Mouse (Mus musculus): Measurements from ENCODE around the gene Edrf1. TPM values are rescaled to one million over a fixed set of nuclear protein-coding genes. Genes with fewer than 3 reads are reported as not detected.

Edrf1 gene
- total RNA-seq (2021) (10 to 100 TPM; 15.4 to 18.3 TPM), polyA plus RNA-seq (2012; rRNA removed) (3.7 and 5.7 TPM in 2 replicates)
- long read RNA-seq, full-length matches to known transcripts: 4 of 6 reads
- long read RNA-seq, partial matches to known transcripts: 0 of 6 reads
- long read RNA-seq, other reads (novel, unspliced or antisense): 2 of 6 reads

DNA sequence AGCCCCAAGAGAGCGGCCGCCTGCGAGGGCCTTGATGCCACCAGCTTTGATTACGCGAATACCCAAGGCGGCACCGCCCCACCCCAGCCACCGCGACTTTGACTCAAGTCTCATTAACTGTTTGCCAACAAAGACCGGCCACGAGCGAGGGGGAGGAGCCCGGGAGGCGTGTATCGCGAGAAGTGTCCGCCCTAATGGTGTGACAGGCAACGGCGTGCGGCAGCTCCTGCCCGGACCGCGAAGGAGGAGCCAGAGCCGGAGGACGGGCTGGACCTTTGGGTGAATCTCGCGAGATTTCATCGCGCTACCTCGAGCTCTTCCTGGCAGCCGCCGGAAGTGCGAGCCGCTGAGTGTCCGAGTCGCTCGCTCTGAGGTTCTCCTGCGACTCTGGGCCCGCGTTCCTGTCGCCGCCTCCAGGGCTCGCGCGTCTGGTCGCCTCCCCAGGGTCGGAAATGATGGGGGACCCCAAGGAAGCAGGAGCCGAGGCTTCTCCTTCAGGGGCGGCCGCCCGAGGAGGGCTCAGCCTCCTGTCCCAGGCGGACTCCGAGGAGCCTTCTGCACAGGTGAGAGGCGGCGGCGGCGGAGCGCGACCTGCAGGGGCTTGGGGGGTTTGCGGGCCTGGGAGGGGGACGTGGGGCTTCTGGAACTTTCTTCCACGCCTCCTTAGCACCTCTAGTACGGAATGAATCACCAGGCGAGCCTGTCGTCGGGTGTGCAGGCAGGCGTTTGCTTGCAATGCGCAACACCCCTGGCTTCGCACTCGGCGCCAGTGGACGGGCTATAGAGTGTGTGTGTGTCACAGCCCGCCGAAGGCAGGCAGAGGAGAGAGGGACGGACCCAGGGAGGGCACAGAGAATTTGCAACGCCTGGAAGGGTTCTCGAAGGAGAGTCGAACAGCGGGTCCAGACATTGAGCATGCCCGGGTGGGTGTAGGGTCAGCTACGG lies at the start of gene Edrf1:
Gene Edrf1 (plus strand): TSS at position 183 of the 945 bp plus-strand sequence.
- DNase-seq: peak; percentile 99

GRCm38 (mm10) chr7:133591750-133592149 lies 45.6 kb upstream of the Edrf1 start:
- no peak for DNase-seq

- DNase-seq: no peak
Observed at GRCm38 (mm10) chr7:133600558-133600957, 36.8 kb upstream of the Edrf1 start.

DNA sequence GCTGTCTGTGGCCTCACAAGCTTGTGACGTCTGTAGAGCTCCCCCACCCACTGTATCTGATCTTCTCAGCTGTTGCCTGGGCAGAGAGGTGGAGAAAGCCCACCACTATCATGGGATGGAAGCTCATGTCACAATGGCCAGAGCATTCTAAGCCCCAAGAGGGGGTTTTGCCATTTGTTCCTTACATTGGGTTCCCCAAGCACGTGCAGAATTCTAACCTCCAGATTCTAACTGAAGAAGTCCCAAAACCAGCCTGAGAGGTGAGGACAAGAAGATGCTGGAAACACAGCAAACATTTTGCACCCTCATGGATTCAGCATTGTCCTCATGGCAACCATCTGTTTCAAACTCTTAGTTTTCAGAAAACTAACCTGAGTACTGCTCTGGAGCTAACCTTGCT lies 35.3 kb upstream of the Edrf1 start, which contains the start of gene Tex36:
Gene Tex36 (minus strand): TSS at position 101 of the 400 bp plus-strand sequence.
- DNase-seq: no peak

DNA sequence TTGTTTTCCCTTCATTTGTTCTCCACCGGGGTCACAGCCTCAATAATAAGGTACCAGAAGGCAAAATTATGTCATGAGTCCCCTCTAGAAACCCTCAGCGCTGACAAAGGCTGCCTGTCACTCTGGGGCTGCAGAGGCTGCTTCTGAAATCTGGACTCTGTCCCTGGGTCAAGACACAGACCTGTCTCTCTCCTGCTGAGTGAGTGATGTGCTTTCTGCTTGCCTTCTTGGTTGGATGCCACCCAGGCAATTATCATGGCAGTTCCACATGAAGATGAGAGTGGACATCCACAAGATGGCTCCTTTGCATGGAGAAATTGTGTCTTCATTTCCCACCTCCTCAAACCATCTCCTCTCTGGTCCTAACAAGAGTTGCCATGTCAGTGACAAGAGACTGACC lies 34.2 kb upstream of the Edrf1 start:
- no peak for DNase-seq

GRCm38 (mm10) chr7:133604427-133605081 lies 32.8 kb upstream of the Edrf1 start:
- no peak for DNase-seq

- DNase-seq: no peak
Observed at GRCm38 (mm10) chr7:133607331-133607730, 30.0 kb upstream of the Edrf1 start.

DNA sequence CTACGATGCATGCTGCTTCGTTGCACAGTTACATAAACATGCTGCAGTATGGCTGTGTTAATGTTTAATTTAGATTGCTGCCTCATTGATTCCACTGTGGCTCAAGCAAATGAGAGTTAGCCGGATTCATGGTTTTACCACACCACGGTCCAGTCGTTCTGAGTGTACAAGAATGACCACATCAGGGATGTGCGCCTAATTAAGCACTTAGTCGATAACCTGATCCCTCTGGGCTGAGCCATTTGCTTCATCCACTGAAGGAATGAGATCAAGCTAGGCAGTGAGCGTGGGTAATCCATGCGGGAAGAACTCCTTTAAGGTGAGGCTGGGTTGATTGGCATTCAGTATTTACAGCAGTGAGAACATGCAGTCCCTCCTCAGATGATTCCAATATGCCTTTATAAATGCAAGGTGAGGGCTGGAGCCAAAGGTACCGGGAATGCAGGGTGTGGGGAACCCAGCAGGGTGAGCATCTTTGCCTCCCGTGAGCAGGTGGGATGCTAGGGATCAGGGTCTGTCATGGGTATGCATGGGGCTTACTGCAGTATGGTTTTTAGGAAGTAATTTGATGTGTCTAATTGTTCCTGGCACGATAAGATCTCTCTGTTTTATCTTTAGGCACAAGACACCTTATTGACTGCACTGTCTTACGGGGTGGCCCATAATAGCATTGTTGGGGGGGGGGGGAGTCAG lies 29.3 kb upstream of the Edrf1 start:
- no peak for DNase-seq

DNA sequence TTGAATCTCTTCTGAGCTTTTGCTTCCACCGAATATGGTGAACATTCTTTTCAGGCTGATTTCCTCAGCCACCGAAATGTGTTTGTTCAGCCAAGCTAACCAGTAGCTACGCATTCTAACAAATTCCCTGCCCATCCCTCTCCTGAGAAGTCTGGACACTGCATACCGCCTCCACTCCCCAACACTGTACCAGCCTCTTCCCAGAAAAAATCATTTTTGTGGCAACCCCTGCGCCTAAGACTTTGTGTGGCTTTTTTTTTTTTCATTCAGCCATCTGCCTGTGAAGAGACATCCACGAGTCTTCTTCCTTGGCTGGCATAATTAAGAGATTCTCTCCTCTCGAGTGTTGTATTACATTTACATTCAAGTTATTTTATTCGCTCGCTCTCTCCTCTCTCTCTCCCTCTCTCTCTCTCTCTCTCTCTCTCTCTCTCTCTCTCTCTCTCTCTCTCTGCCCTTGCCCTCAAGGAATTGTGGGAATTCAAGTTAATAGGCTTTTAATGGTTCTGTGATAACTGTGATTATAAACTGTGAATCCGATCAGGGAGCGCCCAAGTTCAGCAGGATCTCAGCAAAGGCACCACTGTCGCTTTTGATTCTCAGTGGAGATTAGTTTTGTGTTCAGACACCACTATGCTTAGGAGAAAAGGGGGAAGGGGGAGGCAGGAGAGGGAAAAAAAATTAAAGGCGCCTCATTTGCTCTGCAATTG lies 28.6 kb upstream of the Edrf1 start:
- no peak for DNase-seq

GRCm38 (mm10) chr7:133609585-133609984 lies 27.8 kb upstream of the Edrf1 start:
- DNase-seq: no peak

GRCm38 (mm10) chr7:133612981-133613380 lies 24.4 kb upstream of the Edrf1 start:
- no peak for DNase-seq

DNA sequence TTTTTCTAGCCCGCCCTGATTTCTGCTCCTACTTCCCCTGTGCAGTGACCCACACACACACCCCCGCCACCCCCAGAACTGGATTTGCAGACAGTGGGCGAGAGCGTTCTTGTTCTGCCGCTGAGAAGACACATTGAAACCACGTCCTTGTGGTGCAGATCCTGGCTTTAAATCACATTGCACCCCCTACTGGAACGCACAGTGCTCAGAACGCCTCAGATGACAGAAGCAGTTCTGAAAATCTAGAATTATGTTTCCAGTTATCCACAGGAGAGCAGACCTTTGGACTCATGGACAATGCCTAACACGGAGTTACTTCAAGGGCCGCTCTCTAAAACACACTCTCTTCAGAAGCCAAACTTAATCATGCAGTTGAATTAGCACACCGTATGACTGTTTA lies 16.6 kb upstream of the Edrf1 start:
- DNase-seq: peak; percentile 22

DNA sequence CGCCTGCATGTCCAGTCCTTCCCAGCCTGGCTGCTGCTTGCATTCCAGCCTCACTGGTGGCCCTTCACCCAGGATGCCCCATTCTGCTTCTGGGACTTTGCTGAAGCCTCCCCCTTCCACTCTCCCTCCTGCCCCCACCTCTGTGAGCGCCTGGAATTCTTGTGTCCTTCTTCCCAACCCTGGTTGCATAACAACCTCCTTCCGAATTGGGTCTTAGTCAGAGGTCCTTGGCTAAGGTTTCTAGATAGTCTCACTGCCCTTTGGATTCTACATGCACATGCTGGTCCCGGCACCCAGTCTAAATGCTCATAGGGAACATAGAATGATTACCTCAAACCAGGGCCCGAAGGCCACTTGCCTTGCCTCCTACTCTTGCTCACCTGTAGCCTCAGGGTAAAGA lies 14.1 kb upstream of the Edrf1 start:
- peak; percentile 58 for DNase-seq

DNA sequence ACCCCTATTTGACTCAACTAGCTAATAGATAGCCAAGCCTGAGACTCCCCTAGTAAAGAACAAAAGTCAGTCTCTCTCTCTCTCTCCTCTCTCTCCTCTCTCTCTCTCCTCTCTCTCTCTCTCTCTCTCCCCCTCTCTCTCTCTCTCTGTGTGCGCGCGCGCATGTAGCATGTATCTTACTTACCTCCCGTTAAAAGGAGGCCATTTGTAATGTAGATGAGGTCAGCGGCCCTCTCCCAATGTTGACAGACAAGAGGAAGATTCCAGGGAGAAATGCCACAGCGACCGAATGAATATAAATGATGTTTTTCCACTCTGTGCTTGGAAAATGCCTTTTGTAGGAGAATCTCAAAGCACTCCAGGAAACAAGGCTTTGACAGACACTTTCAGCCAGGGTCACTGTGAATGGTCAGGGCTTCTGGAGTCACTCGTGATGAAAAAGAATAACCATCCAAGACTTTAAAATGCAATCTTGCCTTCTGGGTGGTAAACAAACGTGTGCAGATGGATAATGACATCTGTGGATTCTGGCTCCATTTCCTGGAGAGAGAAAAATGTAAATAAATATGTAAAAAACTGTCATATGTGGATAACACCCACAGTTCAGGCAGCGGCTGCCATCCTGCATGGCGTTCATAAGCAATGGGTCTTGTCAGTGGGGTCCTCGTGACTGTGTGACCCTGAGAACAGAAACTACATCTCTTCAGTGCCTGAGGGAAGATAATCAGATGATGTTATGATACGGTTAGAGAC lies 10.0 kb upstream of the Edrf1 start:
- no peak for DNase-seq

DNA sequence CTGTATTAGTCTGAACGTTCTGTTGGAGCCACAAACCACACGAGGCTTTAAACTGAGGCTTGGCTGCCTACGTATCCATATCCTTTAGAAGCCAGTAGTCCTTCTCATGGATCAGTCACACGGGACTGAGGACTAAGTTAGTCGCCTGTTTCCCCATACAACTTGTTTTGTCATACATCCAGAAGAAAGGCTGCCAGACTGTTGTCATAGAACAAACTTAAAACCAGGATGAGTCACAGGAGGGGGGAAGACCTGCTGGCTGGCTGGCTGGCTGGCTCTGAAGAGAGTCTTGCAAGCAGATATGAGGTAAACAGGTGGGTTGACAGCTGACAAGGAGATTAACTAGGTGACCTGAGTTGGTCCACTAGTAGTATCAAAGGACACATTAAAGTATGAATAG lies 6.5 kb upstream of the Edrf1 start:
- peak; percentile 63 for DNase-seq

GRCm38 (mm10) chr7:133632476-133632875 lies 4.9 kb upstream of the Edrf1 start:
- peak; percentile 48 for DNase-seq

- no peak for DNase-seq
Observed at GRCm38 (mm10) chr7:133634932-133635650, 2.3 kb upstream of the Edrf1 start.

DNA sequence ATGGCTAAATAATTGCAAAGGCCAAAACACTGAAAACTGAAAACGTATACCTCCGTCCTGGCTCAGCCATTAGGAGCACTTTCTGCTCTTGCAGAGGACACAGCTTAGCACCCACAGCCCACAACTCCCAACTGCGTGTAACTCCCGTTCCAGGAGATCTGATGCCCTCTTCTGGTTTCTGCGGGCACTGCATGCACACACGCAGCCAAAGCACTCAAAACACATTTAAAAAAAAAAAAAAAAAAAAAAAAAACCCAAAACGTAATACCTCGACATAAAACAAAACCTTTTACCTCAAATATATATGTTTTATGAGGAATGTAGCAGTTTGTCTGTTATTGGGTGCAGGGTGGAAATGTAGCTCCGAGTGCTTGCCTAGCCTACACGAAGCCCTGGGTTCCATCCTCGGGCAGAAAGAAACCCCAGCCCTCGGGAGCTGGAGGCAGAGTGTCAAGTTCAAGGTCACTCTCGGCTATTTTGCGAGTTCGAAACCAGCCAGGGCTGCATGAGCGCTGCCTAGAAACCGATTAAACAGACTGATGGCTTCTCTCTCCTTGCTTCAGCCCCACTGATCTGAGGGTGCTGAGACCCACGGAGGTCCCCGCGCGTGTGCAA lies 498 bp upstream of the Edrf1 start:
- peak; percentile 87 for DNase-seq

DNA sequence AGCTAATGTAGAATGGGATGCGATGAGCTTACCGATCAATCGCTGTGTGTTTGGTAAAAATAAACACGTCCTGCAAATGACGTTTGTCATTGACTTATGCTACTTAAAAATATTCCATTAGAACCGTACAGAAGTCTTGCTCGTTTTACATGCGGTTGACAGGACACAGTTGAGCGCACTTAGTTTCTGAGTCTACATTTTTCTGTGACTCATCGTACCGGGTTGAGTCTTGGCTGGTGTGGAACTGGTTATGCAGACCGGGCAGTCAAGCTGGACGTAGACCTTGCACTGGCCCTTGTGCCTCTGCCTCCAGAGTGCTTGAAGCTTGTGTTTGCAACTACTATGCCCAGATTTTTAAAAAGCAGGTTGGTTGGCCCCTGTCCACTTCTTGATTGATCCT lies 963 bp downstream of the Edrf1 start:
- peak; percentile 56 for DNase-seq

DNA sequence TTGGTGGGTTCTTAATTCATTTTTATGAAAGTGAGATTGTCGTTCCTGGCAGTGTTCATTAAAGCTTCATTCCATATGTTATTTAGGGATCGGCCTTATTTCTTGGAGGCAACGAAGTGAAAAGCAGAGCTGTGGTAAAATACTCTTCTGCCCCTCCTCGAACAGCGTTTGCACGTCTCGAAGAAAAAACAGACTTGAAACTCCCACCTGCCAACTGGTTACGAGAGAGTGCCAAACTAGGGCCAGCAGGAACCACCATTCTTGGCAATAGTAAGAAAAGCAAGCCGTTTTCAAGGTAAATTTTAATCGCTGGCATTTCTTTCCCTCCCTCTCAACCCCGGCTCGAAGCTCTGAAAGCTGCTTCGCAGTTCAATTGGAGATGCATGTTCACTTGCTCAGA lies 1.5 kb downstream of the Edrf1 start:
- no peak for DNase-seq
